Mouse (Mus musculus): Measurements from ENCODE around the gene Ankrd17.

GRCm38 (mm10) chr5:90229760-90230159 lies 136.6 kb downstream of the Ankrd17 start:
- TF ChIP-seq EP300 (IDR thresholded peaks at IDR 0.05; ENCODE audit: insufficient read depth, low read depth, low read length) (no peak), POLR2A (IDR thresholded peaks at IDR 0.05; ENCODE audit: insufficient read depth, low read depth, low read length) (no peak)
